Mouse (Mus musculus) megakaryocyte progenitor cell, adult 5-6 weeks (primary cell): ENCODE data around the gene Ints7. TPM values are rescaled to one million over a fixed set of nuclear protein-coding genes. Genes with fewer than 3 reads are reported as not detected.
A peak's percentile ranks its signal among the peaks of the same experiment; 100 is the strongest.

Experiments
- ATAC-seq: replicated peaks from 2 replicates; pipeline ENCODE4 v1.8.0; 2016; ENCODE audit warnings: mild to moderate bottlenecking, moderate TSS enrichment, inconsistent platforms; ENCODE audit not compliant: poor library complexity
- total RNA-seq, 2 experiments: library from RNA; stranded (forward) in 1 of 2; stranded (reverse) in 1 of 2; fragments of 157-497, 149-512 nt in 1 of 2; fragments of 200-1000 nt in 1 of 2; gene quantifications; 2 replicates each; pipeline versions ENCODE4 v1.2.3 to v1.2.4; 2015 to 2017

The Ints7 gene
- 37.0 and 39.8 TPM in 2 replicates for total RNA-seq (2015)
- total RNA-seq (2017), result 63.1 and 69.2 TPM in 2 replicates

GRCm38 (mm10) chr1:191575458-191576247 is at the start of gene Ints7, which contains the start of gene Dtl:
Ints7 (plus strand) TSS chr1:191575636.
Dtl (minus strand) TSS chr1:191575544.
- peak; percentile 79 for ATAC-seq

GRCm38 (mm10) chr1:191527089-191527488 is 48.3 kb upstream of the Ints7 start:
- peak; percentile 69 for ATAC-seq

GRCm38 (mm10) chr1:191527921-191528612 is 47.4 kb upstream of the Ints7 start:
- ATAC-seq, result 0 out of 2 replicates have a peak, but pooled peaks have one; percentile 45

DNA sequence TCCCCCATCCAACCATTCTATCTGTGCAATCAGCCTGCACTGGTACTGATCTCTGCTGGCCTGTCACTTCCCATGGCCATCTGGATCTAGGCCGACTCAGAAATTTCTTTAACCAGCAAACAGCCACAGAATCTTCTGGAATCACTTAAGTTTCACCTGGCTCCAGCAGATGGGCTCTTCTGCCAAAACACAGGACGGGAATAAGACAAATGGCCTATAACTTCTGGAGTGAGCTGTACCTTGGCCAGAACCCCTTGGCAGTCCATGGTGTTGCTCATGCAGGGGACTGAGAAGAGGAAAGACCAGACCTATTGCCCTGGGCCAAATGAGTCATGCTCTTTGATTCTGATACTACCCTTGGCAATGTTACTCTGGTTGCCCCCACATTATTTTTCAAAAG is 46.0 kb upstream of the Ints7 start:
- no peak for ATAC-seq

GRCm38 (mm10) chr1:191531023-191531422 is 44.4 kb upstream of the Ints7 start:
- ATAC-seq, result no peak

GRCm38 (mm10) chr1:191534896-191535295 is 40.5 kb upstream of the Ints7 start:
- no peak for ATAC-seq

GRCm38 (mm10) chr1:191540300-191540699 is 35.1 kb upstream of the Ints7 start:
- no peak for ATAC-seq

- no peak for ATAC-seq
Observed at GRCm38 (mm10) chr1:191541014-191541413, 34.4 kb upstream of the Ints7 start.

- no peak for ATAC-seq
Observed at GRCm38 (mm10) chr1:191541619-191542018, 33.8 kb upstream of the Ints7 start.

DNA sequence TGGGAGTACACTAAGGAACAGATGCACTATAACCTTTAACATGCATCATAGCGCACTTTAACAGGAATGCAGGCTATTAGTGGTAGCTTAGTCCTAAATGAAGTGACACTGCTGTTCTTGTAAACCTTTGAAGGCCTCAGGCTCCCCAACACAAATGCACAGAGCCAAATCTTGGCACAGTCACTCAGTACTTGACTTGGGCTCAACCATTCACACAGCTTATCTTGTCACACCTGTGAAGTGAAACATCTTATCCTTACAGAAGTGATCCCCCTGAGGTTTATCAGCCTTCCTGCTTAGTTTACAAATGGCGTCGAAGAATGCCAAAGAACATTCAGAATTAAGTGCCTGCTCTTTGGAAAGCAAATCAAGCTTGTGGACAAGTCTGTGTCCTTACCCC is 31.7 kb upstream of the Ints7 start:
- ATAC-seq, result peak; percentile 68

- ATAC-seq, result no peak
Observed at GRCm38 (mm10) chr1:191550786-191551185, 24.6 kb upstream of the Ints7 start.

GRCm38 (mm10) chr1:191557109-191557508 is 18.3 kb upstream of the Ints7 start:
- ATAC-seq, result peak; percentile 58

- ATAC-seq, result no peak
Observed at GRCm38 (mm10) chr1:191559779-191560178, 15.7 kb upstream of the Ints7 start.

GRCm38 (mm10) chr1:191562823-191563365 is 12.5 kb upstream of the Ints7 start:
- peak; percentile 90 for ATAC-seq

GRCm38 (mm10) chr1:191567859-191568258 is 7.6 kb upstream of the Ints7 start:
- no peak for ATAC-seq

GRCm38 (mm10) chr1:191569625-191570024 is 5.8 kb upstream of the Ints7 start:
- ATAC-seq, result no peak

GRCm38 (mm10) chr1:191570415-191570814 is 5.0 kb upstream of the Ints7 start:
- no peak for ATAC-seq

DNA sequence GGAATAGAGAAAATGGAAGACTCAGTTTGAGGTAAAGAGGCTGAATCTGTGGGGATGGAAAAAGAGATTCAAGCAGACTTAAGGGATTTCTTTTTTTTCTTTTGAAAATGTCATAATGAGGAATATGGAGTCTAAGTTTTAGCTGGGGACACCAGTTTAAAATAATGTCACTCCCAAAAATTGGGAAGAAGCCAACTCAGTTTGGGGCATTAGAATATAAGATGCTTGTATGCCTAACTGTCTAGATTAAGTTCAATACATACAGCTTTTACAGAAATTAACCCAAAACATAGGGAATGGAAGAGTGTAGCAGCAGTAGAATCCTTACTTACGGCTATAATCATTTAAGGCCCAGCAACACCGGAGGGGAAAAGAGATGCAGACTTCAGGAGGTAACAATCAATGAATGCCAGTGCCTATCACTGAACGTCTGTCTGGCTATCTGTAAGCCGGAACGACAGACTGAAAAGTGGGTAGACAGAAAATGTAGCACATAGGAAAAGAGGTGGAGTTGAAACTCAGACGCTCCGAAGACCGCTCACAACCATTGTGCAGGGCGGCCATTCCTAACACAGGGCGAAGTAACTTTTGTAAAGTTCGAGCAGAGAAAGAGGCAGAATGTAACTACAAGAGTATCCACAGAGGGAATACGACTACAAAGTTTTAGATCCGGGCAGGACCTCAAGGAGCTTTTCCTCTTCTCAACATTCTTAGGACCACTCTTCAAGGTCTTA is 1.4 kb upstream of the Ints7 start:
- peak; percentile 5; the same call in 1 of the 2 replicates for ATAC-seq

GRCm38 (mm10) chr1:191574871-191575457 is 472 bp upstream of the Ints7 start:
- ATAC-seq, result peak; percentile 45

DNA sequence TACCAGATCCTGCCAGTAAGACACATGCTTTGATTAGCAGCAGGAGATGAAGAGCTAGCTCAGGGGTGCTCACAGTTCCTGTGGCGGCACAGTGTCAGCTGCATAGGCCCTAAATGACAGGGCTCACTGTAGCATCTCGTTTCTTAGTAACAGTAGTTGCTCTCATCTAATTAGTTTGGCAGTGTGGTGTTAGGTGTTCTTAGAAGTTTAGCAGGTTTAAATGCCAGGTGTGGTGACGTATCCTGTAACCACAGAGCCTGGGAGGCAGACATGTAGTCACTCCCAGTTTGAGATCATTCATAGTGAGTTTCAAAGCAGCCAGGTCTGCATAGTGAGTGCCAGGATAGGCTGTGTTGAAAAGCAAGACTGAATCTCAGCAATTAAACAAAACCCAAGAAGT is 4.1 kb downstream of the Ints7 start:
- ATAC-seq, result no peak

- no peak for ATAC-seq
Observed at GRCm38 (mm10) chr1:191581641-191582040, 6.2 kb downstream of the Ints7 start.
